Mouse (Mus musculus) left cerebral cortex, postnatal 25 days (tissue): ENCODE measurements around the gene Smarcb1. TPM values are rescaled to one million over a fixed set of nuclear protein-coding genes. Genes with fewer than 3 reads are reported as not detected.
"Not testable (repeated sequence)": the region's sequence is repeated elsewhere in the genome, so short reads cannot be mapped to it uniquely, and the experiment has no call there.

ENCODE experiments used
- DNase-seq, 2 experiments: peaks; one replicate each; pipeline ENCODE4 v3.0.0; 2022; ENCODE audit warnings: low spot score in 2 of 2, mixed read lengths in 1 of 2
- intact Hi-C: fragments of 180-260 bp; cut with DNase I; formaldehyde crosslinking; loops from one replicate; pipeline ENCODE4 v1.15.1; 2025
- total RNA-seq, 2 experiments: library from RNA; stranded (reverse); gene quantifications; 2 replicates each; pipeline ENCODE4 v1.2.3; 2021

The Smarcb1 gene
- total RNA-seq, 2 experiments from 2014 or later: 75.2 to 81.8 TPM

DNA sequence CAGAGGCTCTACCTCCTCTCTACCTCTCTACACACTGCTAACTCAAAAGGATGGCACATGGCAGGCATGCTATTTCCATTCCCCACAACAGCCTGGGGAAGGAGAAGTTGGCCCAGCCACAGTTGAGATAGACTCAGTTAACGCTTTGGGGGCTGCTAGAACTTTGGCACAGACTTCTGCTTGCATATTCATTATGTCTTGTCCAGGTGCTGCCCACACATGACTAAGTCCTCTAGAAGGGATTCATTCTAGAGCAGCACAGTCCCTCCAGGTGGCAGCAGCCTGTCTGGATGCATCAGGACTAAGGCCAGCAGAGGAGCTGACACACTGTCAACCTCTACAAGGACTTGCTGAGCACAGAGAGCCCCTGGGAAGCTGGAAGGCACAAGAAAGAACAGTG lies 25.2 kb downstream of the Smarcb1 start:
- peak in 1 of 2 experiments; percentile 92 for DNase-seq
- intact Hi-C loops: no loop called here

DNA sequence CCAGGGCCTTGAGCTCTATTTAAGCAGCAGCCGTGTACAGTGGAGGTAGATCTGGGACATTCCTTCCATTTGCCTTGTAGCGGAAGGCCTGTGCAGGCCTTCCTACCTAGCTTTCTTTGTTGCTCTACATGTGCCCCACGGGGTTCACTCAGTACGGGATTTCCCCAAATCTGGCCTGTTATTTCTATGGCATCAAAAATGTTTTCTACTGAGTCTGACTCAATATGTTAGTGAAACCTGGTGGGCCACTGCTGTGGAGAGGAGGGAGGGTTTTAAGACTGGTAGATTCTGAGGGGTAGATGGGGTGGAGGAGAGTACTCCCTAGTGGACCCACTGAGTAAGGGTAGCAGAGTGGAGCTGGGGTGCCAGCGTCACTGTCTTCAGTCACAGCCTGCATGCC lies 25.7 kb downstream of the Smarcb1 start:
- no peak for DNase-seq
- intact Hi-C loops: no loop called here

- intact Hi-C loops: no loop called here
- DNase-seq: no peak
These were observed 26.8 kb downstream of the Smarcb1 start for GRCm38 (mm10) chr10:75894601-75895000.

DNA sequence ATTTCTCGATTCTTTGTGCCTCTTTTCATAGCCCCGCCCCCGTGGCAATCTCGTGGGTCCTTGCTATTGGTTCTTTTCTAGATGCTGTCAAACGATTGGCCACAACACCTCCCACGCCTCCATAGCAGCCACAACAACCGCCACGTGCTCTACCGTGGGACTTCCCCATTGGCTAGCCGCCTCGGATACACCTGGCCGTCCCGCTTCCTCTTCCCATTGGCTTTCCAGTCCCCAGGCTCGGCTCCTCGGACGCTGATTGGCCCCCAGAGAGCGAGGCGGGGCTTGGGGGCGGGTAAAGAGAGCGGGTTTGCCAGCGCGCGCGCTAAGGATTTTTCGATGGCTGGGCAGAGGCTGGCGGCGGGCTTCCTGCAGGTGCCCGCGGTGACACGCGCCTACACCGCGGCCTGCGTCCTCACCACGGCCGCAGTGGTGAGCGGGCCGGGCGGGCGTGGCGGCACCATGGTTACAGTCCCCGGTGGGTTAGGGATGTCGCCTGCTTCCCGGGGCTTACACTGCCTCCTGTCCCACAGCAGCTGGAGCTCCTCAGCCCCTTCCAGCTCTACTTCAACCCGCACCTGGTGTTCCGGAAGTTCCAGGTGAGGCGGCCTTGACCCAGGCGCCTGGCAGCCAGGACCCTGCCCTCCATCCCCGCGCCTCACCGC lies 28.2 kb downstream of the Smarcb1 start, which contains the start of gene Derl3:
Derl3 (plus strand) TSS at position 325 of the 662 bp plus-strand sequence.
- intact Hi-C loops: no loop called here
- peak; percentile 95 to 99 for DNase-seq

DNA sequence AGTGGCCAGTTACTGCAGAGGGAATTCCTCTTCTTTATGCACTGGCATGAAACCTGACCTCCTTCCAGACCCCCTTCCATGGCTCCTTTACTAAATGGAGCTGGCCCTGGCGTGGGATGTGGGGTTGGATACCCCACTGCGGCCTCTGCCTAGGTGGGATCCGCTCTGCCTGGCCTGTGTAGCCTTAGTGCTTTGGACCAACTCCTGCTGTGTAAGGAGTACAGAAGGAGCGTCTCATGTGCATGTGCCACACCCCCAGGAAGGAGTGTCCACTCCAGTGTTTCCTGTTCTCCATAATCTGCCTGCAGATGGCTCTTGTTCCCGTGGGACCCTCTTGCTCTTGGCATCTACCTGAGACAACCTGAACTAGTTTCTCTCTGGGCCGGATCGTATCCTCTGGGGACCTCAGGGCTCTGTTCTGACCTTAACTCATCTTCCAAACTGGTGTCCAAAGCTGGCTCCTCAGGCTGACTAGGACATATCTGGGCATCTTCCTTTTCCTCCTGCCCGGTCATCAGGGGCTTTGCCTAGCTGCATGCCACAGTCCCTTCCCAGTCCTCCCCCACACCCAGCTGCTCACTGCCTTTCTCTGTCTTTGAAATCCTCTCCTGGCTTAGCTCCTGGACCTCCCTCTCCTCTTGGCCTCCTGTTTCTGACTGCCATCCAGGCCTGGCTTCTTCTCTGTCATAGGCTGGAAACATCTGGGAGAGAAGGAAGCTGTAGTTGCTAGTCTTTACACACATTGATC lies 31.8 kb downstream of the Smarcb1 start:
- DNase-seq: no peak
- intact Hi-C loops: no loop called here

DNA sequence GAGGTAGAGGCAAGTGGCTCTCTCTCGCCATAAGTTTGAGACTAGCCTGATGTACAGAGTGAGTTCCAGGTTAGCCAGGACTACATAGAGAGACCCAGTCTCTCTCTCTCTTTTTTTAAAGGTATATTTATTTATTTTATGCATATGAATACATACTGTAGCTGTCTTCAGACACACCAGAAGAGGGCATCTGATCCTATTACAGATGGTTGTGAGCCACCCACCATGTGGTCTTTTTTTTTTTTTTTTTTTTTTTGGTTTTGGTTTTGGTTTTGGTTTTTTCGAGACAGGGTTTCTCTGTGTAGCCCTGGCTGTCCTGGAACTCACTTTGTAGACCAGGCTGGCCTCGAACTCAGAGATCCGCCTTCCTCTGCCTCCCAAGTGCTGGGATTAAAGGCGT lies 33.9 kb downstream of the Smarcb1 start:
- intact Hi-C loops, DNase-seq: not testable (repeated sequence)

DNA sequence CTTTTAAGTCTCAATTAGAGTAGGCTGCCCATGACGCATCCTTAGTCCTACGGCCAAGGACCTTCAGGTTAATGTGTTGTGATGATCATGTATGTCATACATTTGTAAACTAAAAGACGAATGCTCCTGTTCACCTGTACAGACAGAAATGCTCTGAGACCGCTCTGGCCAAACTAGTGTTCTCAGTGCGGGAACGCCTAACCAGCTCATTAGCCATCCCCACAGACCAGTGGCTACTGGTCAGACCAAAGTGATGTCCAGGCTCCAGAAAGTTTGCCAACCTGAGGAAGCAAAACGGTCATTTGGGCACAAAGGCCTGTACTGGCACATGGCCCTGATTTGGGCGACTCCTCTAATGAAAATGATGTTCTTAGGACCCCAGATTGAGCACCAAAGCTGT lies 36.7 kb downstream of the Smarcb1 start:
- DNase-seq: no peak
- intact Hi-C loops: no loop called here

DNA sequence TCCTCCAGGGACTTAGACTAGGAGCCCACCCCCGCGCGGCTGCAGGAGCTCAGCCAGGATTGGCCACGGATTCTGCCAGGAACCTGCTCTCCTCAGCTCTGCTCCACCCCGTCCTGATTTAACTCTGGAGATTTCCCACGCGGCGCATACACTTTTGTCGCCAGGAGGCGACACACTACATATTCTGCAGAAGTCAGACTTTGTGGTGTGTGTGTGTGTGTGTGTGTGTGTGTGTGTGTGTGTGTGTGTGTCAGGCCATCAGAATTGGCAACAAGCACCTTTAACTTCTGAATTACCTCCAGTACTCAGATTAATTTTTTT lies 38.2 kb downstream of the Smarcb1 start:
- peak; percentile 75 to 92 for DNase-seq
- intact Hi-C loops: loop anchor here (2.0 kb wide), 1 partner anchor 68 kb away; no protein-coding TSS in a partner anchor

- intact Hi-C loops: loop anchor here (2.0 kb wide), 1 partner anchor 68 kb away; no protein-coding TSS in a partner anchor
- no peak for DNase-seq
These were observed 38.8 kb downstream of the Smarcb1 start for GRCm38 (mm10) chr10:75882433-75883231.

DNA sequence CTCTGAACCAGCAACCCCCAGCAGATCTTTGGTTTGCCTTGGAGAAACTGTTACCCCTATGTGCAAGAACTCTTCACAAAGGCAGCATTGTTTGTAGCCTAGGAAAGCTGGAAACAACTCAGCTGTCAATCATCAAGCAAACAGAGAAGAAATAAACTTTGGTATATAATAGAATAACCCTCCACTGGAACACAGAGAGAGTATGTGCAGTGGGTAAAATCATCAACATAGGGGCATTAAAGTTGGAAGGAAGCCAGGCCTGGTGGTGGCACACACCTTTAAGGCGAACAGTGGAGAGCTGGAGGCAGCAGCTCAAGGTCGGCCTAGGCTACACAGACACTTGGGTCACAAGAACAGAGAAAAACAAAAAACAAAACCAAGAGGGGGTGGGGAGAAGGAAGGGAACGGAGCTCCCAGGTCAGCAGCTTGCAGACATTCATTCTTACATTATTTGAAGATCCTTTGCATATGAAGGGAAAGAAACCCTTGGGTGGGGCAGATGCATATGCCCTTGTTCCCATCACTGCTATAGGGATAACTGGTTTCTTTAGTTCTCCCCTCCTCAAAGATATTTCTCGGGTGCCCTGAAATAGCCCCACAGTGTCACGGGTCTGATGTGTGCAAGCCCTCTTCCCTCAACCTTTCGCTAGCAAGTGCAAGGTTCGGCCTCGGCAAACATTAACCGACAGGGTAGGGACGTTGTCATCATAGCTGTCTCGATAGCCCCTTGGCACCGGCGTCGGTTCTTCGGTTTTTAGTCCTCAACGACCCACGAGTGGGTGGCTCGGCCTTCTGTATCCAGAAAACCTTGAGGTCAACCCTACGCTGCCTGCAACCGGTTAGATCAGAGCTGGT lies 39.6 kb downstream of the Smarcb1 start:
- DNase-seq: no peak
- intact Hi-C loops: loop anchor here (2.0 kb wide), 1 partner anchor 69 kb away; no protein-coding TSS in a partner anchor

GRCm38 (mm10) chr10:75880771-75881577 lies 40.4 kb downstream of the Smarcb1 start:
- intact Hi-C loops: no loop called here
- no peak for DNase-seq

DNA sequence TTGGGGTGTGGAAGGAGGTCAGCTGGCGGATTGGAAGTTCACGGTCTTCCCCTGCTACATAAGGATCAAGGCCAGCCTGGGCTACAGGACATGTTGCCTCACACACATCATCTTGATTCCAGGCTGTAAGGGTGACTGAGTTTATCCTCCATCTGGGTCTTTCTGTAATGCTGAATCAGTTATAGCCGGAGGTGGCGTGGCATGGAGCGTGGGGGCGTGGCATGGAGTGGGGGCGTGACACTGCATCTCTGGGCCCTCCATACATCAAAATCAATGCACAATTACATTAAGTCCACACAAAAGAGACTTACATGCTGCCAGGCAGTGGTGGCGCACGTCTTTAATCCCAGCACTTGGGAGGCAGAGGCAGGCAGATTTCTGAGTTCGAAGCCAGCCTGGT lies 41.1 kb downstream of the Smarcb1 start:
- intact Hi-C loops: no loop called here
- no peak for DNase-seq

GRCm38 (mm10) chr10:75878836-75879235 lies 42.6 kb downstream of the Smarcb1 start:
- no peak for DNase-seq
- intact Hi-C loops: no loop called here

DNA sequence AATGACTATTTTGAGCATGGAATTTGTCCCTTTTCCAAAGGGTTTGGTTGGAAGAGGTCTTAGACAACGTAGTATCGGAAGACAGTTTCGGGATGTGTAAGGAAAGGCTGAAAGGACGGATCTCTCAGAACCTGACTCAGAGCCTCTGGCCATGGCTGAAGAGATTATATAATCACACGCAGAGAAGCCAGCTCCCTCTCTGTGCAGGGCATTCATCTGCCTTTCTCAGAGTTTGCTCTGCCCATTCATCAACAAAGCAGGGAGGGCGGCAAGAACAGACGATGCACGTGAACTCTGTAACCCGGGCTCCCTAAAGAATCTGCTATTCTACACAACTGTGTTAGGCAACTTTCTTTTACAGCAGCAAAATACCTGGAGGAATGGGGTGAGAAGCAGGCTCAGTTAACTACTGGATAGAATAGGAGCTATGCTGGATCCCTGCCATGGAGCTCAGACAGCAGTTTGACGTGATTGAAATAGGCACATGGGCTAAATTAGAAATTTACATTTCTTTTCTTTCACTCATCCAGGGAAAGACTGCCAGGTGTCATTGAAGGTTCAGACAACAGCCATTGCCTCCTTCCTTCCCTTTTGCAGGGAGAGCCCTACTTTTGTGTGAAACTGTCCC lies 47.8 kb downstream of the Smarcb1 start:
- intact Hi-C loops: no loop called here
- DNase-seq: no peak

DNA sequence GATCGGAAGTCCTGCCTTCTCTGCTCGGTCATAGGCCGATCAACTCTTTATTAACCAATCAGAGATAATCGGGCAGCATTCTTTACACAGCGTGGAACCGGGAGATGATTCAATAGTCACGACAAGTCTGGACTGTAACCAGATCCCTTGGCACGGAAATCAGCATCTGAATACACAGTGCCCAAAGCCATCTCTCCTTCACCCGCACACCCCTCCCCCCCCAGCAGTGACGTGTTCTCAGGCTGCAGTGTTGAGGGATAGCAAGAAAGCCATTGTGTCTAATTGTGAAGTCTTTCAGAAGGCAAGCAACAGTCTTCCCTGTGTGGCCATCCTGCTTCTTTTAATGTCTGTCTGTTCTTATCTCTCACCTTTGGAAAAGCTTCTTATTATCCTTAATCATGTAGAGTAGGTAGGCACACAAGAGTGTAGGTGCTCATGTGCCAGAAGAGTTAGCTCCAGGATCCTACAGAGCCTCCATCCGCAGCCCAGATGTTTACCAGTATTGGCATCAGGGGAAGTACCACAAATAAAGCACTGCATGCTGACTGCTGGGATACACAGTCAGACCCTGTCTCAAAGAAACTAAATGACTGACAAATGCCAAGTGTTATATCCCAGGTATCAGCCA lies 48.4 kb downstream of the Smarcb1 start:
- intact Hi-C loops: no loop called here
- peak; percentile 67 to 83 for DNase-seq

DNA sequence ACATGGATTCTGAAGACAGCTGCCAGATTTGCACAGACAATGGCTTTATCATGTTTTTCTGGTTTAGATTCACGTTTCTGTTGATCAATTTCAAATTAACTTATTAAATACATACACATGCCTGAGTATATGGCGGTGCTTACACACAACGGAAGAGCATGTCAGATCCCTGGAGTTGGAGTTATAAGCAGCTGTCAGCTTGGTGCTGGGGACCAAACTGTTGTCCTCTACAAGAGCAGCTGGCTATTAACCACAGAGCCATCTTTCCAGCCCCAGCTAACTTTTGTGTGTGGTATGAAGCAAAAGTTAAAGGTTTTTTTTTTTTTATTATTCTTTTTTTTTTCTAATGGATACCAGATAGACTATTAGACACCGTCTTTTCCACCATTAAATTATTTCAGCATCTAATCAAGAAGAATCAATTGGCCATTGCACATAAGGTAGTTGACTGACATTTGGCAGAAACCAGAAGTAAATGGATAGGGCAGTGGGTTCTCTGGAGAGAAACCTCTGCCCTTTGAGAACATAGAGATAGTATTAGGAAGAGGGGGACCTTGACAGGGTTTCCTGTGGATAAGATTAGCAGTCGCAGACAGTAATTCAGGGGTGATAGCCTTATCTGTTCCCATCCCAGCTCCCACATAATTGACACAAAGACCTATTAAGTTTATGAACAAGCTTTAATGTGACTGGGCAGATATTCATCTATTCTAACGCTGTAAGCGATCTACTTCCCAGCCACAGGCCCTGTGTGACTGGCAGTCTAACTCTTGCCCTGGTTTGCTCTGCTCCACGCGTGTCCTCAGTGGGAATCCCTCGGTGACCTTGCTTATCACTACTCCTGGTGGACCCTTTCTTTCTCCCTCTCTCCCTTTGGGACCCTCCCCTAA lies 49.1 kb downstream of the Smarcb1 start:
- intact Hi-C loops: no loop called here
- DNase-seq: no peak

GRCm38 (mm10) chr10:75861587-75861986 lies 59.8 kb downstream of the Smarcb1 start:
- intact Hi-C loops: no loop called here
- no peak for DNase-seq
